Mouse (Mus musculus): Measurements from ENCODE around the gene Nus1.

Gene Nus1

GRCm38 (mm10) chr10:52417998-52418860, 882 bp downstream of the Nus1 start:
- peak; percentile 39 for DNase-seq (ENCODE audit: extremely low read depth, low read depth)

DNA sequence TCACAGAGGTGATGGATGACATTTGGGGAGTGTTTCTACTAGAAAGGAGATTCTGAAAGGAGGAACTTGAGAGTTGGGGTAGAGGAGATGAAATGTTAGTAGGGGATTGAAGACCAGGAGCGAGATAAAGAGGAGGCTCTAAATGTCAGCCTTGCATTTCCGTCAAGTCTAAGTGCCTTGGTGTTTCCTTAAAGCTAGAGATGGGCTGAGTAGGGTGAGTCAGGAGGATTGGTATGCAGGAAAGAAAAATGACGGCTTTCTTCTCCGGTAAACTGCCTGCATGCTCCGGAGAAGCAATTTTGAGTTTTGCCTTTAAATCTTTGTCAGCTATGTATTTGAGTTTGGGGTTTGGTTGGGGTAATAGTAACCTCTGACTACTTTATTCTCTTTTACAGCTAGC, 1.6 kb downstream of the Nus1 start:
- no peak for DNase-seq (ENCODE audit: extremely low read depth, low read depth)

- DNase-seq (ENCODE audit: extremely low read depth, low read depth), result no peak
Observed at GRCm38 (mm10) chr10:52419402-52419801, 2.1 kb downstream of the Nus1 start.

DNA sequence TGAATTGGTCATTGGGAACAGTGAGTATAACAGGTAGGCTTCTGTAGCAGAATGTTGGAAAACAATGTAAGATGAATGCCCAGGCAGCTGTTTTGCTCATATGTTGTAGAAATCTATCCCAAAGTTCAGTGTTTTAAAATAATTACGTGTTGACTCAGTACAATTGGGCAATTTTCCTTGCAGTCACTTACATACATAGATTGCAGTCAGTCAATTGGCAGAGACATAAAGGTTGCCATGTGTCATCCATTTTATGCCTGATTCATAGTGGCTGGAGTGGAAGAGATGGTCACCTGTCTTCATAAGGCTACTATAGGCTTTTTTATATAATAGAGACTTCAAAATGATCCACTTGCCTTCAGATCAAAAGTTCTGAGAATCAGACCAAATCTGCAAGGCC, 3.2 kb downstream of the Nus1 start:
- no peak for DNase-seq (ENCODE audit: extremely low read depth, low read depth)

- no peak for DNase-seq (ENCODE audit: extremely low read depth, low read depth)
Observed at GRCm38 (mm10) chr10:52421716-52422115, 4.4 kb downstream of the Nus1 start.

- DNase-seq (ENCODE audit: extremely low read depth, low read depth), result no peak
Observed at GRCm38 (mm10) chr10:52423097-52423496, 5.8 kb downstream of the Nus1 start.

DNA sequence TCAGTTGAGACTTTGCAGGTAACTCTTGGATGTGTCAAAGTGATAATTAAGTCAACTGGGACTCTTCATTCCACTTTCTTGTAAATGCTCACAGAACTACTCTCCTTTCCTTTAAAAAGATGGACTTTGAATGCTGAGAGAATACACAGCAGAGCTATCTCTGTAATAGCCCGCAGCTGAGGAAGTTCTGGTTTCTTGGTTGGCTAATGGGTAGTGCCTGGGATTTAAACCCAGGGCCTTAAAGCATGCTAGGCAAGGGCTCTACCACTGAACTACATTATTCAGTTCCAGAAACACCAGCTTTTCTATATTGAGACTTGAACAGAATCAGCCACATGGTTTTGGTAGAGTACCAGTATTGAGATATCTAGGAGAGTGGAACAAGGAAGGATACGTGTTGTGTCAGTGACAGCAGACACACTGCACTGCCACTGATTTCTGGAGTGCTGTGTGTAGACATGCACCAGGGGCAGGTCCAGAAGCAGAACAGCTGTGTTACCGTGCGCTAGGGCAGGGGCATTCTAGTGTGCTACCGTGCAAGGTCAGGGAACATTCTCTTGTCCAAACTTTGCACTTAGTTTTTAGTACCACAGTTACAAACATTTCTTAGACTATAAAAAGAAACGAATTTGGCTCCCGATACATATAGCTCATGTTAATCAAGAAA, 9.1 kb downstream of the Nus1 start:
- DNase-seq (ENCODE audit: extremely low read depth, low read depth), result no peak

DNA sequence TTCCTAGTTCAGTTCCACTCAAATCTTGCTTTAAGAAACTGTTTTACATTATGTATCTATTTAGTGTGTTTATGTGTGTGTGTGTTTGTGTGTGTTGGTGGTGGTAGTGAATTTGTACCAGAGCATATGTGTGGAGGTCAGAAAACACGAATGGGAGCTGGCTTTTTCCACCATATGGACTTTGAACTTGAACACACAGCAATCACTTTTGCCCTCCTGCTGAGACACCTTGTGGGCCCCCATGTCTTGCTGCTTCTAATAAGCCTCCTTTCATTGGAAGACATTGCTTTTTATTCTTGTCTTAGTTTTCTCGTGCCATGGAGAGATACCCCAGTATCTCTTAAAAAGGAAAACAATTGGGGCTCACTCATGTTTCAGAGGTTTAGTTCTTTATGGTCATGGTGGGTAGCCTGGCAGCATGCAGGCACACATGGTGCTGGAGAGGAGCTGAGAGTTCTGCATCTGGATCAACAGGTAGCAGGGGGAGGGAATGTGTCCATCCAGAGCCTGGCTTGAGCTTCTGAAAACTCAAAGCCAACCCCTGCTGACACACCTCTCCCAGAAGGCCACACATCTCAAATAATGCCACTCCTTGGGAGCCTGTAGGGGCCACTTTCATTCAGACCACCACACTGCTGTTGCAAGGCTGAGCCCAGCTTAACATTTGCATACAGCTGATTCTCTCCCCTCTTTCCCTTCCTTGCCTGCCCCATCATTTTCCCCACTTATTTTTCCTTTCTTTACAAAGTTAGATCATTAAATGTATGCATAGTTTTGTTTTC, 10.5 kb downstream of the Nus1 start:
- no peak for DNase-seq (ENCODE audit: extremely low read depth, low read depth)

DNA sequence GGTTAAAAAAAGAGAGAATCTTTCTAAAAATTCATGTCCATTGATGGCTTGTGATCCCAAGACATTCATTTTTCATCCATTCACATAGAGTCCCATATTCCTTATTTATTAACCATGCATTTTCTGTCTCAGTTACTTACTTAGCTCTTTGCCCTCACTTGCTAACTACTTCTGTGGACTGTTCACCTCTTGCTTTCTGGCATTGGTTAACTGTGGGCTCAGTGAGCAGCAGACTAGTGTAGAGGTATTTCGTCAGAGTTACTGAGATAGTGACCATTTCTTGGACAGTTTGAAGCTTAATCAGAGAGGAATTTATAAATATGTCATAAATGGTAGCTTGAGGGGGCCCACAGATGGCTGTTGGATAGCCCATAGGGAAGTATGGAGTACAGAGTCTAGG, 13.6 kb downstream of the Nus1 start:
- no peak for DNase-seq (ENCODE audit: extremely low read depth, low read depth)

DNA sequence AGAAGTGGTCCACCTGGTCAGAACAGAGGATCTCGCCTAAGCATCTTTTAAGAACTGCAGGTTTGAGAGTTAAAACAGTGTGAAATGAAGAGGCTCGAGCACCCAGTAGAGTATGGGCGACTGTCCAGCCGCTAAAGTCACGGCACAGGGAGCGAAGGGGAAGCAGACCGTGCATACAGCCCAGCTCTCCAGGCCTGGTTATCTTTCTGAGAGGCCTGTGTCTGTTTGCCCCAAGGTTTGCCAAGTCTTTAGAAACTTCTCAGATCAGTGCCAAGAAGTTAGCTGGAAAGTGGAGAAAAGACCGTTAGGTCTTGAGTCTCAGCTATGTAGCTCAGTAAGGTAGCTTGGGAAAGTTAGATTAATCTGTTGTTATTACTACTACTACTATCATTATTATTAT, 17.5 kb downstream of the Nus1 start:
- DNase-seq (ENCODE audit: extremely low read depth, low read depth), result no peak

GRCm38 (mm10) chr10:52460614-52461013, 43.3 kb downstream of the Nus1 start:
- no peak for DNase-seq (ENCODE audit: extremely low read depth, low read depth)

DNA sequence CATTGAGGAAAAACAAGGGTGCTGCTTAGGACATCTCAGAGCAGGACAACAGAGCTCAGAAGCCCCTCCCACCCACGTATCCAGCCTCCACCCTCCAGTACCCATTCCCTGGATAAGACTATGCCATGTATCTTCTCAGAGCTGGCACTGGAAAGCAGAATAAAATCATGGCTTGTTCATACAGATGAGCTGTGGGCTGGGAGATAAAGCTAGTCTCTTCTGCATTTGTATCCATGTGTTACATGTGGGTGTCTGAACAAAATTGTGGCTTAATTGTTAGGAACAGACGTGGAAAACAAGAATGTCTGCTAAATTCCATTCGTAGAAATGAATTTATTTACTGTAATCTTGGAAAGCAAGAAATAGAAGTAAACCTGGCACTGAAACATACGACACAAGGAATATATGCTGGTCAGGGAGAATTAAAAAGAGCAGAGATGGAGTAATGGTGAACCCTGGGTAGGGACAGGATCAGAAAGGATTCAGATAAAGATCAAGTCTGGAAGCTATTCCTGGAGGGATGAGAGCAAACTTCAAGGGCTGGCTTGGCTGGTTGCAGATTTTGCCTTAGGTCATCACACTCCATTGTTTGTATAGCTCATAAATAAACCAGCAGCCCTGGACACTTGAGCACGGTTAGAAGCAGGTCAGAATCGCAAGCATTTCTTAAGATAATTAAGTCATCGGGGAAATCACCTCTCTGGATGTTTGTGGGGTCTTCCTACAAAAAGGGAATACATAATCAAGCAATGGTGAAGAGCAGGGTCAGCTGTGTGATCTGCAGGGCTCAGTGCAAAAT, 46.8 kb downstream of the Nus1 start:
- DNase-seq (ENCODE audit: extremely low read depth, low read depth), result no peak

GRCm38 (mm10) chr10:52471520-52471919, 54.2 kb downstream of the Nus1 start:
- DNase-seq (ENCODE audit: extremely low read depth, low read depth), result no peak

Data from MEL-GATA-1-ER (cell line).